Mouse (Mus musculus): ENCODE measurements around the gene Tsen34. TPM values are rescaled to one million over a fixed set of nuclear protein-coding genes. Genes with fewer than 3 reads are reported as not detected.
A peak's percentile ranks its signal among the peaks of the same experiment; 100 is the strongest.
"Not testable (repeated sequence)": the region's sequence is repeated elsewhere in the genome, so short reads cannot be mapped to it uniquely, and the experiment has no call there.

The Tsen34 gene
- polyA plus RNA-seq, 1 experiment from 2014 or later = 67.5 TPM

GRCm38 (mm10) chr7:3685400-3686187 lies 7.1 kb upstream of the Tsen34 start:
- DNase-seq (ENCODE audit: low spot score) = no peak

GRCm38 (mm10) chr7:3691919-3692318 lies 744 bp upstream of the Tsen34 start:
- DNase-seq (ENCODE audit: low spot score) = no peak

GRCm38 (mm10) chr7:3692987-3693808 lies 535 bp downstream of the Tsen34 start, which contains the start of gene Mboat7:
Gene Mboat7, minus strand, starts transcription at chr7:3693523.
- DNase-seq (ENCODE audit: low spot score) = peak; percentile 99

GRCm38 (mm10) chr7:3693809-3694075 lies 1.1 kb downstream of the Tsen34 start:
- DNase-seq (ENCODE audit: low spot score) = no peak

- peak; percentile 72 for DNase-seq (ENCODE audit: low spot score)
These were observed 1.6 kb downstream of the Tsen34 start for GRCm38 (mm10) chr7:3694076-3694948.

GRCm38 (mm10) chr7:3694949-3695305 lies 2.3 kb downstream of the Tsen34 start:
- DNase-seq (ENCODE audit: low spot score) = not testable (repeated sequence)

GRCm38 (mm10) chr7:3698471-3698870 lies 5.8 kb downstream of the Tsen34 start:
- DNase-seq (ENCODE audit: low spot score) = no peak

GRCm38 (mm10) chr7:3703148-3703878 lies 10.7 kb downstream of the Tsen34 start:
- DNase-seq (ENCODE audit: low spot score) = no peak

GRCm38 (mm10) chr7:3703879-3704441 lies 11.3 kb downstream of the Tsen34 start, which contains the start of gene Rps9:
Gene Rps9, plus strand, starts transcription at chr7:3703993.
- peak; percentile 97 for DNase-seq (ENCODE audit: low spot score)

- DNase-seq (ENCODE audit: low spot score) = no peak
These were observed 11.8 kb downstream of the Tsen34 start for GRCm38 (mm10) chr7:3704475-3704874.

GRCm38 (mm10) chr7:3705461-3705860 lies 12.8 kb downstream of the Tsen34 start:
- DNase-seq (ENCODE audit: low spot score) = peak; percentile 9

GRCm38 (mm10) chr7:3705911-3706310 lies 13.2 kb downstream of the Tsen34 start:
- DNase-seq (ENCODE audit: low spot score) = no peak

- no peak for DNase-seq (ENCODE audit: low spot score)
These were observed 13.8 kb downstream of the Tsen34 start for GRCm38 (mm10) chr7:3706343-3706934.

GRCm38 (mm10) chr7:3707027-3707426 lies 14.4 kb downstream of the Tsen34 start:
- DNase-seq (ENCODE audit: low spot score) = no peak

- no peak for DNase-seq (ENCODE audit: low spot score)
These were observed 15.1 kb downstream of the Tsen34 start for GRCm38 (mm10) chr7:3707568-3708413.

- not testable (repeated sequence) for DNase-seq (ENCODE audit: low spot score)
These were observed 15.9 kb downstream of the Tsen34 start for GRCm38 (mm10) chr7:3708447-3708980.

- DNase-seq (ENCODE audit: low spot score) = no peak
These were observed 16.3 kb downstream of the Tsen34 start for GRCm38 (mm10) chr7:3709000-3709399.

- DNase-seq (ENCODE audit: low spot score) = no peak
These were observed 19.7 kb downstream of the Tsen34 start for GRCm38 (mm10) chr7:3712264-3712942.

Measured in thymus, postnatal 0 days (tissue).